Mouse (Mus musculus) brain, embryonic 14.5 days (tissue): ENCODE measurements around the gene Igfbp1.

Experiments used
- CTCF ChIP-seq: fragments of 200-500 bp; IDR thresholded peaks from 2 replicates; pipeline ENCODE4 v1.5.1; 2012; ENCODE audit warnings: inconsistent platforms, mild to moderate bottlenecking, moderate library complexity, borderline replicate concordance; ENCODE audit not compliant: insufficient read depth, insufficient read length; ENCODE audit errors: extremely low read depth
- POLR2A ChIP-seq: fragments of 200-500 bp; IDR thresholded peaks from 2 replicates; pipeline ENCODE4 v1.6.1; 2012; ENCODE audit warnings: mild to moderate bottlenecking, inconsistent platforms, borderline replicate concordance; ENCODE audit not compliant: poor library complexity, insufficient read depth, insufficient read length, severe bottlenecking; ENCODE audit errors: extremely low read depth

DNA sequence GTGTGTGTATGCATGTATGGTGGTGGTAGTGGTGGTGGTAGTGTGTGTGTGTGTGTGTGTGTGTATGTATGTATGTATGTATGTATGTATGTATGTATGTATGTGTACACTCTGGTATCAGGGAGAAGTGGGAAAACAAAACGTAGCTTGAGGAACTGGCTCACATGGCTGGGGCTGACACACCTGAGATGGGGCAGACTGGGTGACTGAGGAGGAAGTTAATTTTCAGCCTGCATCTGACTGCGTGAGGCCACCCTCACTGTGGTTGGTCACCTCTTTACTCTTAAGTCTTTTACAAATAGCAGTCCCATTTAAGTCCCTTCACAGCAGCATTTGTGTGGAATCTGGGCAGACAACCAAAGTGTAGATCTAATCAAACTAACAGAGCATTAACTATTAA is 18.3 kb upstream of the Igfbp1 start:
- TF ChIP-seq POLR2A (no peak), CTCF (no peak)
